Mouse (Mus musculus) forebrain, embryonic 14.5 days (tissue): ENCODE results near the gene Rnf40. TPM values are rescaled to one million over a fixed set of nuclear protein-coding genes. Genes with fewer than 3 reads are reported as not detected.

Experiments
- ATAC-seq: fragments of 200-750 bp; cut with Nextera tagmentation; 2 replicates; pipeline ENCODE4 v1.8.0; 2017; ENCODE audit warnings: mild to moderate bottlenecking, moderate library complexity
- DNase-seq: peaks from one replicate; pipeline ENCODE4 v3.0.0-alpha.2; 2015; ENCODE audit warnings: low spot score
- H3K27ac ChIP-seq: fragments of 300-500 bp; sonication (generic); 2 replicates; pipeline ENCODE4 v1.5.1; 2014; ENCODE audit warnings: low read depth, mild to moderate bottlenecking, control low read depth, low read length, moderate library complexity
- H3K27me3 ChIP-seq: fragments of 300-500 bp; sonication (generic); replicated peaks from 2 replicates; pipeline ENCODE4 v1.6.1; 2014; ENCODE audit warnings: low read length, control low read depth, mixed read lengths; ENCODE audit not compliant: control insufficient read depth, insufficient read depth
- H3K36me3 ChIP-seq: fragments of 300-500 bp; sonication (generic); 2 replicates; pipeline ENCODE4 v1.6.1; 2014; ENCODE audit warnings: low read length, control low read depth; ENCODE audit not compliant: control insufficient read depth, insufficient read depth
- H3K4me1 ChIP-seq: fragments of 300-500 bp; sonication (generic); 2 replicates; pipeline ENCODE4 v1.6.1; 2014; ENCODE audit warnings: antibody characterized with exemption, low read length, control low read depth; ENCODE audit not compliant: control insufficient read depth, insufficient read depth
- H3K4me2 ChIP-seq: fragments of 300-500 bp; sonication (generic); 2 replicates; pipeline ENCODE4 v1.6.1; 2014; ENCODE audit warnings: mild to moderate bottlenecking, control low read depth, low read length
- H3K4me3 ChIP-seq: fragments of 300-500 bp; sonication (generic); 2 replicates; pipeline ENCODE4 v1.5.1; 2014; ENCODE audit warnings: low read depth, low read length, control low read depth
- H3K9ac ChIP-seq: fragments of 300-500 bp; sonication (generic); 2 replicates; pipeline ENCODE4 v1.6.1; 2014; ENCODE audit warnings: mild to moderate bottlenecking, low read length, control low read depth, moderate library complexity
- H3K9me3 ChIP-seq: fragments of 300-500 bp; sonication (generic); replicated peaks from 2 replicates; pipeline ENCODE4 v1.6.1; 2016; ENCODE audit warnings: low read length, control low read depth, mixed read lengths; ENCODE audit not compliant: control insufficient read depth
- WGBS: fragments of 180-500 bp; shearing (Covaris S2); extraction: QIAGEN DNeasy Blood & Tissue Kit; methylation state at CpG from one replicate; pipeline ENCODE4 v1.1.7; 2014; 5-methylcytosine and 5-hydroxymethylcytosine counted together
- polyA plus RNA-seq: library from polyadenylated mRNA; unstranded; fragments of >200 nt; fragmentation: Nextera tagmentation; extraction: Ambion mirVana; gene quantifications from 2 replicates; pipeline ENCODE4 v1.2.1, GENCODE M21; 2014

Rnf40 gene
- polyA plus RNA-seq, 1 experiment from 2014 or later: 26.2 TPM

GRCm38 (mm10) chr7:127592575-127592974, 4.0 kb downstream of the Rnf40 start:
- H3K4me2 ChIP-seq: no peak overlapping the region
- DNase-seq (no peak), ATAC-seq (no peak)
- 88% methylated on average over 14 of the region's 14 CpGs for WGBS
- H3K9ac ChIP-seq: no peak overlapping the region
- peaks cover 80% of the 10 kb centered on the region for H3K36me3 ChIP-seq
- H3K4me3 ChIP-seq: no peak overlapping the region
- no peak overlapping the region for H3K27ac ChIP-seq
- no peaks in the 10 kb centered on the region for H3K27me3 ChIP-seq
- peaks cover 11% of the 10 kb centered on the region for H3K4me1 ChIP-seq
- H3K9me3 ChIP-seq: no peaks in the 10 kb centered on the region

GRCm38 (mm10) chr7:127596747-127597146, 8.2 kb downstream of the Rnf40 start:
- no peak overlapping the region for H3K4me3 ChIP-seq
- no peak overlapping the region for H3K27ac ChIP-seq
- H3K4me2 ChIP-seq: no peak overlapping the region
- WGBS: 98% methylated on average over 17 of the region's 17 CpGs
- H3K27me3 ChIP-seq: no peaks in the 10 kb centered on the region
- H3K36me3 ChIP-seq: peaks cover 100% of the 10 kb centered on the region
- no peak for DNase-seq
- no peaks in the 10 kb centered on the region for H3K4me1 ChIP-seq
- ATAC-seq: no peak
- H3K9me3 ChIP-seq: no peaks in the 10 kb centered on the region
- H3K9ac ChIP-seq: no peak overlapping the region

GRCm38 (mm10) chr7:127600612-127601011, 12.0 kb downstream of the Rnf40 start:
- Histone ChIP-seq H3K9ac (no peak overlapping the region), H3K4me1 (no peaks in the 10 kb centered on the region), H3K9me3 (no peaks in the 10 kb centered on the region), H3K27me3 (no peaks in the 10 kb centered on the region), H3K4me3 (no peak overlapping the region), H3K27ac (no peak overlapping the region), H3K36me3 (peaks cover 95% of the 10 kb centered on the region), H3K4me2 (no peak overlapping the region)
- WGBS: 96% methylated on average over 7 of the region's 7 CpGs
- DNase-seq: no peak
- ATAC-seq: no peak

- no peak for ATAC-seq
- Histone ChIP-seq H3K4me1 (no peaks in the 10 kb centered on the region), H3K36me3 (peaks cover 90% of the 10 kb centered on the region), H3K4me3 (no peak overlapping the region), H3K27ac (no peak overlapping the region), H3K4me2 (no peak overlapping the region), H3K27me3 (no peaks in the 10 kb centered on the region), H3K9me3 (no peaks in the 10 kb centered on the region), H3K9ac (no peak overlapping the region)
- 86% methylated on average over 4 of the region's 4 CpGs for WGBS
- DNase-seq: no peak
Measured at GRCm38 (mm10) chr7:127601735-127602134, 13.2 kb downstream of the Rnf40 start.

GRCm38 (mm10) chr7:127602903-127603302, 14.3 kb downstream of the Rnf40 start:
- Histone ChIP-seq H3K9ac (no peak overlapping the region), H3K9me3 (no peaks in the 10 kb centered on the region), H3K4me3 (no peak overlapping the region), H3K4me1 (no peaks in the 10 kb centered on the region), H3K27me3 (no peaks in the 10 kb centered on the region), H3K27ac (no peak overlapping the region), H3K4me2 (no peak overlapping the region), H3K36me3 (peaks cover 88% of the 10 kb centered on the region)
- WGBS: 82% methylated on average over 2 of the region's 2 CpGs
- DNase-seq (no peak), ATAC-seq (no peak)

GRCm38 (mm10) chr7:127604256-127604655, 15.7 kb downstream of the Rnf40 start:
- no peak overlapping the region for H3K4me2 ChIP-seq
- no peaks in the 10 kb centered on the region for H3K9me3 ChIP-seq
- ATAC-seq (no peak), DNase-seq (no peak)
- no peak overlapping the region for H3K9ac ChIP-seq
- 93% methylated on average over 10 of the region's 10 CpGs for WGBS
- H3K36me3 ChIP-seq: peaks cover 88% of the 10 kb centered on the region
- H3K27ac ChIP-seq: no peak overlapping the region
- H3K4me1 ChIP-seq: no peaks in the 10 kb centered on the region
- H3K4me3 ChIP-seq: no peak overlapping the region
- no peaks in the 10 kb centered on the region for H3K27me3 ChIP-seq

GRCm38 (mm10) chr7:127607150-127607549, 18.6 kb downstream of the Rnf40 start:
- ATAC-seq: no peak
- H3K36me3 ChIP-seq: peaks cover 88% of the 10 kb centered on the region
- 79% methylated on average over 6 of the region's 6 CpGs for WGBS

GRCm38 (mm10) chr7:127611011-127611410, 22.4 kb downstream of the Rnf40 start:
- ATAC-seq (no peak), DNase-seq (no peak)
- H3K36me3 ChIP-seq: peaks cover 64% of the 10 kb centered on the region

More at GRCm38 (mm10) chr7:127607150-127607549, 18.6 kb downstream of the Rnf40 start:
- Histone ChIP-seq H3K9ac (no peak overlapping the region), H3K4me2 (no peak overlapping the region), H3K27ac (no peak overlapping the region), H3K9me3 (no peaks in the 10 kb centered on the region), H3K4me1 (no peaks in the 10 kb centered on the region), H3K4me3 (no peak overlapping the region), H3K27me3 (no peaks in the 10 kb centered on the region)
- DNase-seq: no peak

GRCm38 (mm10) chr7:127611561-127611960, 23.0 kb downstream of the Rnf40 start:
- 96% methylated on average over 26 of the region's 26 CpGs for WGBS
- DNase-seq: no peak
- peaks cover 60% of the 10 kb centered on the region for H3K36me3 ChIP-seq

More at GRCm38 (mm10) chr7:127611011-127611410, 22.4 kb downstream of the Rnf40 start:
- whole genome bisulfite sequencing: 98% methylated on average over 29 of the region's 29 CpGs
- Histone ChIP-seq H3K9ac (no peak overlapping the region), H3K27me3 (no peaks in the 10 kb centered on the region), H3K4me2 (no peak overlapping the region), H3K4me1 (peaks cover 9% of the 10 kb centered on the region), H3K27ac (no peak overlapping the region), H3K4me3 (no peak overlapping the region), H3K9me3 (no peaks in the 10 kb centered on the region)

More at GRCm38 (mm10) chr7:127611561-127611960, 23.0 kb downstream of the Rnf40 start:
- peaks cover 13% of the 10 kb centered on the region for H3K4me1 ChIP-seq
- H3K9me3 ChIP-seq: no peaks in the 10 kb centered on the region
- H3K4me2 ChIP-seq: no peak overlapping the region
- H3K4me3 ChIP-seq: no peak overlapping the region
- no peak overlapping the region for H3K9ac ChIP-seq
- H3K27ac ChIP-seq: no peak overlapping the region
- ATAC-seq: no peak
- no peaks in the 10 kb centered on the region for H3K27me3 ChIP-seq
